Mouse (Mus musculus) hindbrain, embryonic 12.5 days (tissue): ENCODE results near the gene Bckdhb. TPM values are rescaled to one million over a fixed set of nuclear protein-coding genes. Genes with fewer than 3 reads are reported as not detected.
A peak's percentile ranks its signal among the peaks of the same experiment; 100 is the strongest.

Experiments
- ATAC-seq: fragments of 200-750 bp; cut with Nextera tagmentation; 2 replicates; pipeline ENCODE4 v1.8.0; 2017; ENCODE audit warnings: moderate TSS enrichment; ENCODE audit not compliant: low FRiP score
- H3K27ac ChIP-seq: fragments of 300-500 bp; sonication (generic); 2 replicates; pipeline ENCODE4 v1.5.1; 2016; ENCODE audit warnings: mild to moderate bottlenecking
- H3K27me3 ChIP-seq: fragments of 300-500 bp; sonication (generic); 2 replicates; pipeline ENCODE4 v1.6.1; 2016; ENCODE audit warnings: mild to moderate bottlenecking
- H3K36me3 ChIP-seq: fragments of 300-500 bp; sonication (generic); 2 replicates; pipeline ENCODE4 v1.6.1; 2016; ENCODE audit warnings: mild to moderate bottlenecking
- H3K4me1 ChIP-seq: fragments of 300-500 bp; sonication (generic); 2 replicates; pipeline ENCODE4 v1.6.1; 2016
- H3K4me2 ChIP-seq: fragments of 300-500 bp; sonication (generic); replicated peaks from 2 replicates; pipeline ENCODE4 v1.6.1; 2016; ENCODE audit warnings: mild to moderate bottlenecking
- H3K4me3 ChIP-seq: fragments of 300-500 bp; sonication (generic); 2 replicates; pipeline ENCODE4 v1.5.1; 2016; ENCODE audit warnings: mild to moderate bottlenecking
- H3K9ac ChIP-seq: fragments of 300-500 bp; sonication (generic); 2 replicates; pipeline ENCODE4 v1.6.1; 2016; ENCODE audit warnings: mild to moderate bottlenecking, moderate library complexity
- H3K9me3 ChIP-seq: fragments of 300-500 bp; sonication (generic); replicated peaks from 2 replicates; pipeline ENCODE4 v1.6.1; 2016; ENCODE audit warnings: mild to moderate bottlenecking
- WGBS: fragments of 180-500 bp; shearing (Covaris S2); methylation state at CpG from one replicate; pipeline ENCODE4 v1.1.7; 2016; 5-methylcytosine and 5-hydroxymethylcytosine counted together
- polyA plus RNA-seq: library from polyadenylated mRNA; unstranded; fragments of >200 nt; fragmentation: Nextera tagmentation; extraction: Ambion mirVana; gene quantifications from 2 replicates; pipeline ENCODE4 v1.2.1, GENCODE M21; 2016

Gene Bckdhb
- polyA plus RNA-seq, 1 experiment from 2014 or later = 41.4 TPM

- Histone ChIP-seq H3K9ac (no peak overlapping the region), H3K4me3 (no peak overlapping the region), H3K4me1 (no peaks in the 10 kb centered on the region), H3K36me3 (no peaks in the 10 kb centered on the region), H3K4me2 (no peak overlapping the region), H3K27me3 (no peaks in the 10 kb centered on the region), H3K27ac (no peak overlapping the region), H3K9me3 (no peaks in the 10 kb centered on the region)
- WGBS = 95% methylated on average over 13 of the region's 13 CpGs
- no peak for ATAC-seq
Measured at GRCm38 (mm10) chr9:84096484-84097015, 171.6 kb downstream of the Bckdhb start.

DNA sequence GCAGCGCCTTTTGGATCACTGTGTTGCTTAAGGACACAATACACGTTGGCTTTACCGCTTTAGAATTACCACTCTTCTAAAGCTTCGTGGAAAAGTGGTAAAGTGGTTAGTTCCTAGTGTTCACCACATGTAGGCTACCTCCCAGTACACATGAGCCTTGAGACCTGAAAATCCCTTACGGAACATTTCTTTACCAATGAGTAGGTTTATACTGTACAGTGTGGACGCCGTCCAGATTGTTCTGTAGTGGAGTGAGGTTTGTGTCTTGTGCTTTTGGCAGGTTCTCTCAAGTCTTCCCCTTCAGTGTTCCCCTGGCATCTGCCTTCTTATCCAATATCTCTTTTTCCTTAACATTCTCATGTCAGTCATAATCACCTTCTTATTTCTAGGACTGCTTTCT lies 178.4 kb downstream of the Bckdhb start:
- no peaks in the 10 kb centered on the region for H3K36me3 ChIP-seq
- no peak overlapping the region for H3K27ac ChIP-seq
- no peaks in the 10 kb centered on the region for H3K9me3 ChIP-seq
- ATAC-seq = no peak
- no peaks in the 10 kb centered on the region for H3K27me3 ChIP-seq
- no peak overlapping the region for H3K4me2 ChIP-seq
- 96% methylated on average over 7 of the region's 7 CpGs for WGBS
- peaks cover 4% of the 10 kb centered on the region; the same call in 1 of the 2 replicates for H3K4me1 ChIP-seq
- H3K4me3 ChIP-seq = no peak overlapping the region
- H3K9ac ChIP-seq = no peak overlapping the region

DNA sequence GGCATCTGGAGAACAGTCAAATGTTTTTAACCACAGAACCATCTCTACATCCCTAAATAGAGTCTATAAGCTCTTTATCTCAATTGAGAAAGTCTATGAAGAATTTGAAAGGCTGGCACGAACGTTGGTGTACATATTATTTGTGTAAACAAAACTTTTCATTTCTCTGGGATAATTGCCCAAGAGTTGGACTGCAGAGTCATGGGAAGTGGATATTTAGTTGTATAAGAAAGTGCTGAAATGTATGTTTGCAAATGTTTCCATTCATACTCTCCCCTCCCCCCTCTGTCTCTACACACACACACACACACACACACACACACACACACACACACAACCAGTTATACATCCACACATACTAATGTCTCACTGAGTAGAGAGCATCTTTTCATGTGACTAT lies 181.5 kb downstream of the Bckdhb start:
- H3K4me2 ChIP-seq = no peak overlapping the region
- no peak overlapping the region for H3K27ac ChIP-seq
- H3K9me3 ChIP-seq = no peaks in the 10 kb centered on the region
- H3K4me3 ChIP-seq = no peak overlapping the region
- no peaks in the 10 kb centered on the region for H3K36me3 ChIP-seq
- H3K27me3 ChIP-seq = no peaks in the 10 kb centered on the region
- no peak for ATAC-seq
- no peak overlapping the region for H3K9ac ChIP-seq
- H3K4me1 ChIP-seq = peaks cover 24% of the 10 kb centered on the region
- 94% methylated on average over 2 of the region's 2 CpGs for WGBS

DNA sequence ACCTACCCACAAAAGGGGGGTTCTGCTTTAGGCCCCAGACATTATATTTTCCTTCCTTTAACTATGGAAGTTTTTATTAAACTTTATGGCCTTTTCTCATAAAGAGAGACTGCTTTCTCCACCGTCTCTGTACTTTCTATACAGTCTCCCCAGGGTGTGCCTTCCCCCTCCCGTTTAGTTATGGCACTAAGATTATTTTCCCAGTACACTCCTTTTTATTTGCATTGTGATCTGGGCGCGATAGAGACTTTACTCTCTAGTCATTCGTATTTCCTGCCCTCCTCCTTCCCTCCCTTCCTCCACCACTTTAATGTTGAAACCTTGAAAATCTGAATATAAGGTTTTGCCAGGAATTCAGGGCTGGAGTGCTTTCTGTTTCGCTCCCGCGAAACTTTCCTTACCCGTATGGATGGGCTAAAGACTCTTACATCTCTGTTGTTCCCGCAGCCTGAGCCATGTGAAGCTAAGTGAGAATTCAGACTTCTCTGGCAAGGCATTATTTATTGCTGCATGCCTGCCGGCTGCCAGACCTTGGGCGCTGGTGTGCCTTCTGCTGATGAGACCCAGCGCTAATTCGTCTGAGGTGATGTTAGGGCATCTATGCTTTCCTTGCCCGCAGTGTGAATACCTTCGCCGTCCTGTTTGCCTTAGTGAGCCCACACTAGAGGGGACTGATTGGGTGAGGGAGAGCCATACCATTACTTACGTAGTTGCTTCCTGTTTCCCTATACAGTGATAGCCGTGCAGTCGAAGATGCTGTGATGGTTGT lies 182.3 kb downstream of the Bckdhb start:
- no peak overlapping the region for H3K27ac ChIP-seq
- no peak overlapping the region for H3K4me2 ChIP-seq
- H3K9me3 ChIP-seq = no peaks in the 10 kb centered on the region
- peaks cover 29% of the 10 kb centered on the region for H3K4me1 ChIP-seq
- WGBS = 81% methylated on average over 20 of the region's 20 CpGs
- H3K4me3 ChIP-seq = no peak overlapping the region
- no peak overlapping the region for H3K9ac ChIP-seq
- ATAC-seq = no peak
- no peaks in the 10 kb centered on the region for H3K36me3 ChIP-seq
- no peaks in the 10 kb centered on the region for H3K27me3 ChIP-seq

- Histone ChIP-seq H3K4me2 (no peak overlapping the region), H3K27me3 (no peaks in the 10 kb centered on the region), H3K9me3 (no peaks in the 10 kb centered on the region), H3K4me1 (peaks cover 32% of the 10 kb centered on the region), H3K36me3 (no peaks in the 10 kb centered on the region), H3K9ac (no peak overlapping the region), H3K27ac (no peak overlapping the region), H3K4me3 (no peak overlapping the region)
- 91% methylated on average over 7 of the region's 7 CpGs for WGBS
- no peak for ATAC-seq
Measured at GRCm38 (mm10) chr9:84108534-84108933, 183.6 kb downstream of the Bckdhb start.

DNA sequence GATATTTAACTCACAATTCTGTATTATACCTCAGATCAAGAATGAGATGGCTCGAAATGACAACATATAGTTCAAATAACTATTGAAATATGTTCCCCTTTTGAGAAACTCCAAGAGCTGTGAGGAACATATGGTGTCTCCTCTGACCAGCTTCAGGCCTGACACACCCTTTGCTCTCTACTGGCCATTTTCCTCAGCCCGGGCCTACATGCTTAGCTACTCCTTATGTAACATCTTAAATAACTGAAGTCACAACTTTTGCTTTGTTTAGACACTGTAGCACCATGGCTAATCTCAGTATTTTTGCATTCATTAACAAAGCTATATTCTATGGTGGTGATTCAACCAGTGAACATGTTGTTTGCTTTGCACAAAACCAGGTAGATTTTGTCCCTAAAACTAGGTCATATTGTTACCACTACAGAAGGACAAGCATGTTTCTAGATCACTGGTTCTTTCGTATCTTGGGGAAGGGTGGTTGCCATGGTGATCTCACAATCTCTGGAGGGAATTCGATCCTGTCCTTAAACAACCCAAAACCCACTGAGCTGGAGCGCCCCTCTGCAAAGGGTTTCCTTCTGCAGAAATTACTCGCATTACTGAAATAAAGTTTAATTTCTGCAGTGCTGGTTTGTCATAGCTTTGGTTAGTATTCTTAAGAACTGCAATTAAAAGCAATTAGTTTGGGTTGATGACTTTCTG lies 185.0 kb downstream of the Bckdhb start:
- no peak overlapping the region for H3K4me3 ChIP-seq
- peaks cover 32% of the 10 kb centered on the region for H3K4me1 ChIP-seq
- no peaks in the 10 kb centered on the region for H3K27me3 ChIP-seq
- no peak overlapping the region for H3K9ac ChIP-seq
- H3K27ac ChIP-seq = no peak overlapping the region
- H3K36me3 ChIP-seq = no peaks in the 10 kb centered on the region
- H3K9me3 ChIP-seq = no peaks in the 10 kb centered on the region
- WGBS = 34% methylated on average over 6 of the region's 6 CpGs
- H3K4me2 ChIP-seq = 0 out of 2 replicates have a peak overlapping the region, but pooled peaks have one; percentile 18
- ATAC-seq = peak; percentile 45

DNA sequence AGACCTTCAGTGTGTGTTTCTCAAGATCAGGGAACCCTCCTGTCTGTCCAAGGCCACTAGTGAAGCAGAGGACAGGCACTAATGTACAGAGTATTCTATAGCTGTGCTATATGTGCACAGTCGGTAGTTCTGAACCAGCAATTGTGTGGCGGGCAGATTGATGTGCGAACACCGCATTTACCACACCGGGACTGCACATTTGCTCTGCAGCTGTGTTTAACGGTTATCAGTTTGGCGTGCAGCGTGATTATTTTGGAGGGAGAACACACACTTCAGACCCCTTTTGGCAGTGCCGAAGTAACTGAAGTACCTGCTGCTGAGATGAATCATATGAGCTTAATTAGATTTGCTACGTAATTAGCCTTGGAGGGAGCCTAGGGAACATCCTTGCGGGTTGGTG lies 185.7 kb downstream of the Bckdhb start:
- ATAC-seq = peak; percentile 49; the same call in 1 of the 2 replicates
- H3K9ac ChIP-seq = no peak overlapping the region
- no peaks in the 10 kb centered on the region for H3K27me3 ChIP-seq
- H3K4me3 ChIP-seq = no peak overlapping the region
- H3K36me3 ChIP-seq = no peaks in the 10 kb centered on the region
- peaks cover 32% of the 10 kb centered on the region for H3K4me1 ChIP-seq
- WGBS = 42% methylated on average over 11 of the region's 11 CpGs
- H3K4me2 ChIP-seq = 0 out of 2 replicates have a peak overlapping the region, but pooled peaks have one; percentile 18
- H3K27ac ChIP-seq = no peak overlapping the region
- H3K9me3 ChIP-seq = no peaks in the 10 kb centered on the region

GRCm38 (mm10) chr9:84112319-84112718 lies 187.4 kb downstream of the Bckdhb start:
- no peak overlapping the region for H3K9ac ChIP-seq

DNA sequence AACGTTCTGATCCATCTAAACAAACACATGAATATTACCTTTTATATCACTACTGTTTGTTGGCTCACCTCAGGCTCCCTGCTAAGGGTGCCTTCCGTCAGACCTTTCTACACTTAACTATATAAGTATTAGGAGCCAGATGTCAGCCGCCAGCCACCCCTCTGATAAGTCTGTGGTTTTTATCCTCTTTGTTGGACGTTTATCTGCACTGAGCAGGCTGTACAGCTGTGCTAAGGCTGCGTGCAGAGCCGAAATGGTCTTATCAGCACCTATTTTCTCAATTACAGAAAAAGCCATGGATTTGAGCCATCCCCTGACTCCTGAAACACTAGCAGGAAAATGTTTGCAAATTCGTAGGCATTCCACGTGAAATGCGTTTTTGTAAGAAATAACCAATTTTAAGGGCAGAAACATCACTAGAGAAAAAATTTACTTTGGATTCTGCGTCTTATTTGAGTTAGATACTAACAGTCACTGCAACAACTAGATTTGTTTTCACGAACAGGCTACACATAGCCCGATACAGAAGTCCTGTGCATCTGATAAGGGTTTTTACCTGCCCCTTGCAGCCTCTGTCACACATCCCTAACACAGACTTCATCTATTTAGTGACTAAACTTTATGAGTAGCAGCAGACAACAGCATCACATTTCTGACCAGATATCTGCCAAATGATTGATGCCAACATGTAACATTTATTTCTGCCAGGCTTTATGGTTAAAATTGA lies 188.1 kb downstream of the Bckdhb start:
- H3K27ac ChIP-seq = peak overlapping the region; percentile 17; the same call in 1 of the 2 replicates
- 73% methylated on average over 12 of the region's 12 CpGs for WGBS

More at GRCm38 (mm10) chr9:84112319-84112718, 187.4 kb downstream of the Bckdhb start:
- H3K36me3 ChIP-seq = no peaks in the 10 kb centered on the region
- H3K4me3 ChIP-seq = no peak overlapping the region
- H3K4me2 ChIP-seq = no peak overlapping the region
- WGBS = 48% methylated on average over 1 of the region's 1 CpGs
- no peak for ATAC-seq
- H3K27me3 ChIP-seq = no peaks in the 10 kb centered on the region
- H3K9me3 ChIP-seq = no peaks in the 10 kb centered on the region
- H3K27ac ChIP-seq = no peak overlapping the region
- peaks cover 28% of the 10 kb centered on the region for H3K4me1 ChIP-seq

DNA sequence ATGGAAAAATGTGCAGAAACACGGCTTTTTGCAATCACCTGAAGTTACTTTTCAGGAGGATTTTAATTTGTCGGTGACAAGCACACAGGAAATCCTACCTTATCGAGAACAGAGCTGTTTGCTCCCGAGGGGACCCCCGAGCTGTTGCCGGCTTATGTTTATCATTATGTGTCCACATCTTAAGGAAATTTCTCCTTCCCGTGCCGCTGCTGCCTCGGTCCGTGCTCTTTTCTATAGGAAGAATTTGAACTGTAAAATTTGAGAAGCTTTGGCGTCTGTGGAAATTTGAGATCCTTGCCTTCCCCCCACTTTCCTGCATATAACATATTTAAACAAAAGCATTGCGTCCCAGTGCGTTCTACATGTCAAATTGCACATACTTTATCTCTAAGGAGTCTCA lies 189.3 kb downstream of the Bckdhb start:
- Histone ChIP-seq H3K9me3 (no peaks in the 10 kb centered on the region), H3K36me3 (no peaks in the 10 kb centered on the region), H3K9ac (no peak overlapping the region), H3K4me1 (peaks cover 28% of the 10 kb centered on the region), H3K4me2 (peak overlapping the region; percentile 35), H3K4me3 (peak overlapping the region; percentile 5; the same call in 1 of the 2 replicates), H3K27ac (no peak overlapping the region), H3K27me3 (no peaks in the 10 kb centered on the region)
- WGBS = 72% methylated on average over 13 of the region's 13 CpGs
- ATAC-seq = no peak

More for the DNA sequence above, 188.1 kb downstream of the Bckdhb start:
- Histone ChIP-seq H3K27me3 (no peaks in the 10 kb centered on the region), H3K9me3 (no peaks in the 10 kb centered on the region), H3K4me2 (no peak overlapping the region), H3K4me3 (no peak overlapping the region), H3K4me1 (peaks cover 28% of the 10 kb centered on the region), H3K36me3 (no peaks in the 10 kb centered on the region), H3K9ac (no peak overlapping the region)
- no peak for ATAC-seq

- no peaks in the 10 kb centered on the region for H3K36me3 ChIP-seq
- H3K27me3 ChIP-seq = no peaks in the 10 kb centered on the region
- no peak overlapping the region for H3K9ac ChIP-seq
- H3K27ac ChIP-seq = no peak overlapping the region
- no peak overlapping the region for H3K4me2 ChIP-seq
- no peak overlapping the region for H3K4me3 ChIP-seq
- H3K4me1 ChIP-seq = 0 out of 2 replicates have a peak, but pooled peaks cover 3% of the 10 kb centered on the region
- ATAC-seq = no peak
- no peaks in the 10 kb centered on the region for H3K9me3 ChIP-seq
- WGBS = 85% methylated on average over 5 of the region's 5 CpGs
Measured at GRCm38 (mm10) chr9:84117337-84117736, 192.4 kb downstream of the Bckdhb start.

- no peaks in the 10 kb centered on the region for H3K9me3 ChIP-seq
- H3K27me3 ChIP-seq = no peaks in the 10 kb centered on the region
- no peak overlapping the region for H3K9ac ChIP-seq
- no peak overlapping the region for H3K4me2 ChIP-seq
- ATAC-seq = no peak
- H3K4me3 ChIP-seq = no peak overlapping the region
- H3K27ac ChIP-seq = no peak overlapping the region
- no peaks in the 10 kb centered on the region for H3K36me3 ChIP-seq
- 99% methylated on average over 5 of the region's 5 CpGs for WGBS
- no peaks in the 10 kb centered on the region for H3K4me1 ChIP-seq
Measured at GRCm38 (mm10) chr9:84124996-84125395, 200.1 kb downstream of the Bckdhb start.
